Mouse (Mus musculus) stomach, embryonic 16.5 days (tissue): ENCODE results near the gene Pifo. TPM values are rescaled to one million over a fixed set of nuclear protein-coding genes. Genes with fewer than 3 reads are reported as not detected.

Experiments
- ATAC-seq: fragments of 200-750 bp; cut with Nextera tagmentation; 2 replicates; pipeline ENCODE4 v1.8.0; 2017; ENCODE audit warnings: moderate number of reproducible peaks, moderate TSS enrichment; ENCODE audit not compliant: insufficient read depth, low FRiP score
- H3K27ac ChIP-seq: fragments of 300-500 bp; sonication (generic); 2 replicates; pipeline ENCODE4 v1.5.1; 2014; ENCODE audit warnings: low read length
- H3K27me3 ChIP-seq: fragments of 300-500 bp; sonication (generic); 2 replicates; pipeline ENCODE4 v1.6.1; 2014; ENCODE audit warnings: low read length, control low read depth, mixed read lengths; ENCODE audit not compliant: control insufficient read depth, insufficient read depth
- H3K36me3 ChIP-seq: fragments of 300-500 bp; sonication (generic); 2 replicates; pipeline ENCODE4 v1.6.1; 2014; ENCODE audit warnings: low read length; ENCODE audit not compliant: control insufficient read depth, insufficient read depth
- H3K4me1 ChIP-seq: fragments of 300-500 bp; sonication (generic); 2 replicates; pipeline ENCODE4 v1.6.1; 2014; ENCODE audit warnings: low read length, control low read depth, mixed read lengths; ENCODE audit not compliant: control insufficient read depth, insufficient read depth
- H3K4me2 ChIP-seq: fragments of 300-500 bp; sonication (generic); 2 replicates; pipeline ENCODE4 v1.6.1; 2014; ENCODE audit warnings: low read depth, low read length, mixed read lengths
- H3K4me3 ChIP-seq: fragments of 300-500 bp; sonication (generic); replicated peaks from 2 replicates; pipeline ENCODE4 v1.5.1; 2014; ENCODE audit warnings: mild to moderate bottlenecking, low read length
- H3K9ac ChIP-seq: fragments of 300-500 bp; sonication (generic); 2 replicates; pipeline ENCODE4 v1.6.1; 2014; ENCODE audit warnings: low read length
- H3K9me3 ChIP-seq: fragments of 300-500 bp; sonication (generic); replicated peaks from 2 replicates; pipeline ENCODE4 v1.6.1; 2016; ENCODE audit warnings: low read length, control low read depth; ENCODE audit not compliant: control insufficient read depth
- WGBS: fragments of 180-500 bp; shearing (Covaris S2); extraction: QIAGEN DNeasy Blood & Tissue Kit; methylation state at CpG from one replicate; pipeline ENCODE4 v1.1.7; 2014; 5-methylcytosine and 5-hydroxymethylcytosine counted together
- polyA plus RNA-seq: library from polyadenylated mRNA; unstranded; fragments of >200 nt; fragmentation: Nextera tagmentation; extraction: Ambion mirVana; gene quantifications from 2 replicates; pipeline ENCODE4 v1.2.1, GENCODE M21; 2015

Gene Pifo
- polyA plus RNA-seq, 1 experiment from 2014 or later = not detected

- peak overlapping the region; percentile 67; the same call in 1 of the 2 replicates for H3K27ac ChIP-seq
- peak overlapping the region; percentile 77 for H3K4me2 ChIP-seq
- 1% methylated on average over 24 of the region's 26 CpGs for WGBS
- no peaks in the 10 kb centered on the region for H3K27me3 ChIP-seq
- H3K4me3 ChIP-seq = peak overlapping the region; percentile 95
- H3K9me3 ChIP-seq = no peaks in the 10 kb centered on the region
- peaks cover 16% of the 10 kb centered on the region for H3K4me1 ChIP-seq
- ATAC-seq = no peak; the same call in 1 of the 2 replicates
- H3K36me3 ChIP-seq = 0 out of 2 replicates have a peak, but pooled peaks cover 12% of the 10 kb centered on the region
- peak overlapping the region; percentile 94 for H3K9ac ChIP-seq
These were observed 54.9 kb downstream of the Pifo start for GRCm38 (mm10) chr3:105959585-105959984.

DNA sequence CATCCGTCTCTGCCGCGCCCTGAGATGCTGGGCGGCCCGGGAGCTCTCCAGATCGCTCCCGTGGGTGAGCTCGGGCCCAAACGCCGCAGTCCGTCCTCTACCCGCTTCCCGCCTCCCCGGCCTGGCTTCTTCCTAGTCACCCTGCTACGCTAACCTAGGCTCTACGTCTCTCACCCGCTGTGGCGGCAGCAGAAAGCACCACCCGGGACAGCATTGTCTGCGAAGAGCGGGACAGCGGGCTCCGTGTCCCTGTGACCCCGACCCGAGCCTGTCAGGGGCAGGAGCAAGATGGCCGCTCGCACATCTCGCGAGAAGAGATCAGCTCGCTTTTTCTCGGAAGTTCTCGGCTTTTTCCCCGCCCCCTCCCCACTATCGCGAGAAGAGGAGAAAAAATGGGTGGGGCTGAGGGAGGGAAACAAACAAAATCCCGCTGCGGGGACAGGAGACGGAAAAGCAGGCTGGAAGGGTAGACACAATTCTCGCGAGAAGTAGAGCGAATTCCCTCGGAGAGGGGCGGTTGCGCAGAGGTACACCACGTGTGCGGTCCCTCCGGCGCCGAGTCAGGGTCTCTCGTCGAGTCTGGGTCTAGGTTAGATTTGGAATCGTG lies 55.4 kb downstream of the Pifo start, which contains the start of gene Wdr77:
Gene Wdr77, plus strand, starts transcription at position 396 of the 607 bp plus-strand sequence.
- ATAC-seq = peak; percentile 98
- under 1% methylated on average over 52 of the region's 52 CpGs for WGBS
- Histone ChIP-seq H3K27me3 (no peaks in the 10 kb centered on the region), H3K27ac (peak within 1 kb of the TSS; percentile 92), H3K9ac (peak within 1 kb of the TSS; percentile 97), H3K4me2 (peak within 1 kb of the TSS; percentile 86), H3K4me1 (peaks cover 16% of the 10 kb centered on the region), H3K9me3 (no peaks in the 10 kb centered on the region), H3K4me3 (peak within 1 kb of the TSS; percentile 95), H3K36me3 (peaks cover 15% of the 10 kb centered on the region; the same call in 1 of the 2 replicates)

GRCm38 (mm10) chr3:105958204-105958603 lies 56.2 kb downstream of the Pifo start:
- H3K36me3 ChIP-seq = peaks cover 18% of the 10 kb centered on the region; the same call in 1 of the 2 replicates

DNA sequence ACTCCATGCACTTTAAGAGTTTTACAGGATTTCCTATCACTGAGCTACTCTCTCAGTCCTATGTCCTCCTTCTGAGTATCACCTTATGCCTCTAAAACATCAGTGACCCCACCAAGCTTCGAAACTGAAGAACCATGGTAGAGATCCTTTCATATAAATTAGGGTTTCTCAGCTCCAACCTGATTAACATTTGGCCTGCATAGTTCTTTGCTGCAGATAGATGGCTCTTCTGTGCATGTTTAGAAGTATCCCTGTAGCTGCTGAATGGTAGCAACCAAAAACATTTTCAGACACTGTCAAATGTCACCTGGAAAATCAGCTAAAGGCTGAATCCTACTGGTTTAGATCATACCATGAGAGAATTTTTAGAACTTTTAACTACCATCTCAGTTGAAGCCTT lies 57.2 kb downstream of the Pifo start:
- Histone ChIP-seq H3K4me1 (peaks cover 16% of the 10 kb centered on the region), H3K36me3 (peaks cover 18% of the 10 kb centered on the region; the same call in 1 of the 2 replicates), H3K9me3 (no peaks in the 10 kb centered on the region), H3K9ac (no peak overlapping the region), H3K4me3 (no peak overlapping the region), H3K4me2 (no peak overlapping the region), H3K27me3 (no peaks in the 10 kb centered on the region), H3K27ac (no peak overlapping the region)
- 88% methylated on average over 1 of the region's 1 CpGs for WGBS
- ATAC-seq = no peak

More at GRCm38 (mm10) chr3:105958204-105958603, 56.2 kb downstream of the Pifo start:
- peak overlapping the region; percentile 86 for H3K4me2 ChIP-seq
- peak overlapping the region; percentile 95 for H3K4me3 ChIP-seq
- H3K9me3 ChIP-seq = no peaks in the 10 kb centered on the region
- peak overlapping the region; percentile 97 for H3K9ac ChIP-seq
- H3K27ac ChIP-seq = no peak overlapping the region; the same call in 1 of the 2 replicates
- no peaks in the 10 kb centered on the region for H3K27me3 ChIP-seq
- no peak for ATAC-seq
- 32% methylated on average over 5 of the region's 5 CpGs for WGBS
- H3K4me1 ChIP-seq = peaks cover 16% of the 10 kb centered on the region

DNA sequence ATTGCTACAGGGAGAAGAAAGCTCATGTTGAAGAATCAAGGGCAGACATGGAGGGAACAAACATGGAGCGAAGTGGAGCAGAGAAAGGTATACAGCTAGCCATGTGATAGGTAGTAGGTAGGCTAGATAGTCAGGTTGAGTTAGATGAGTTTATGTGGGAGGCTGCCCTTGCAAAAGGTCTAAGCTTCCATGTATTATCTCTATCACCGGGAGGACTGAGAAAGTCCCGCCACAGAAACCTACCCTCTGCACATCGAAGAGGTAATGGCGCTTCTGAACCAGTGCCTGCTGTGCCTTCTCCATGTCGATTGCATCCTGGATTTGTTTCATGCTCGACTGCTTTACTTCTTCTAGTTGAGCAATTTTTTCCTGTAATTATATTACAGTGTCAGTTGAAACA lies 63.1 kb downstream of the Pifo start:
- no peak for ATAC-seq
- 96% methylated on average over 7 of the region's 7 CpGs for WGBS
- Histone ChIP-seq H3K36me3 (peaks cover 36% of the 10 kb centered on the region), H3K9me3 (no peaks in the 10 kb centered on the region), H3K27ac (no peak overlapping the region), H3K27me3 (no peaks in the 10 kb centered on the region), H3K4me3 (no peak overlapping the region), H3K4me1 (no peaks in the 10 kb centered on the region; the same call in 1 of the 2 replicates), H3K4me2 (no peak overlapping the region), H3K9ac (no peak overlapping the region)

Other genes with a start within 250 kb of the Pifo start
- 127 and 148 TPM in 2 replicates for gene Rap1a, start 213.3 kb downstream of the Pifo start, polyA plus RNA-seq
- 1.0 and 1.2 TPM in 2 replicates for gene Adora3, start 143.8 kb downstream of the Pifo start, polyA plus RNA-seq
- gene Tmigd3, start 143.7 kb downstream of the Pifo start, polyA plus RNA-seq = 0.44 TPM in 1 of 2 replicates, not detected in the other
- gene I830077J02Rik, start 82.0 kb downstream of the Pifo start, polyA plus RNA-seq = 1.6 and 2.6 TPM in 2 replicates
- 110 and 120 TPM in 2 replicates for gene Wdr77, start 55.3 kb downstream of the Pifo start, polyA plus RNA-seq
- 473 and 524 TPM in 2 replicates for gene Atp5f1, start 54.5 kb downstream of the Pifo start, polyA plus RNA-seq
- 0.90 and 1.6 TPM in 2 replicates for gene Ovgp1, start 40.9 kb downstream of the Pifo start, polyA plus RNA-seq
- not detected in 2 replicates for gene Chil5, start 18.2 kb upstream of the Pifo start, polyA plus RNA-seq
- 0.08 and 0.26 TPM in 2 replicates for gene Chia1, start 98.6 kb upstream of the Pifo start, polyA plus RNA-seq
- gene Chil3, start 152.9 kb upstream of the Pifo start, polyA plus RNA-seq = 1.7 and 1.9 TPM in 2 replicates
- gene Chil4, start 204.9 kb upstream of the Pifo start, polyA plus RNA-seq = 0.25 TPM in 1 of 2 replicates, not detected in the other